Mouse (Mus musculus): ENCODE measurements around the gene Tectb. TPM values are rescaled to one million over a fixed set of nuclear protein-coding genes. Genes with fewer than 3 reads are reported as not detected.
"Not testable (repeated sequence)": the region's sequence is repeated elsewhere in the genome, so short reads cannot be mapped to it uniquely, and the experiment has no call there.

Tectb gene
- total RNA-seq, 2 experiments from 2014 or later, result 0.22 to 1.1 TPM

GRCm38 (mm10) chr19:55165183-55165865, 15.2 kb upstream of the Tectb start:
- DNase-seq (ENCODE audit: low spot score in 2 of 2), result no peak

GRCm38 (mm10) chr19:55165954-55166353, 14.6 kb upstream of the Tectb start:
- no peak for DNase-seq (ENCODE audit: low spot score in 2 of 2)

- no peak for DNase-seq (ENCODE audit: low spot score in 2 of 2)
Observed at GRCm38 (mm10) chr19:55166741-55167140, 13.8 kb upstream of the Tectb start.

GRCm38 (mm10) chr19:55167741-55168140, 12.8 kb upstream of the Tectb start:
- DNase-seq (ENCODE audit: low spot score in 2 of 2), result no peak

- no peak for DNase-seq (ENCODE audit: low spot score in 2 of 2)
Observed at GRCm38 (mm10) chr19:55168360-55168759, 12.2 kb upstream of the Tectb start.

- DNase-seq (ENCODE audit: low spot score in 2 of 2), result not testable (repeated sequence)
Observed at GRCm38 (mm10) chr19:55169236-55169729, 11.2 kb upstream of the Tectb start.

GRCm38 (mm10) chr19:55170399-55170798, 10.1 kb upstream of the Tectb start:
- DNase-seq (ENCODE audit: low spot score in 2 of 2), result no peak

GRCm38 (mm10) chr19:55171585-55171984, 8.9 kb upstream of the Tectb start:
- no peak for DNase-seq (ENCODE audit: low spot score in 2 of 2)

- DNase-seq (ENCODE audit: low spot score in 2 of 2), result no peak
Observed at GRCm38 (mm10) chr19:55177143-55177542, 3.4 kb upstream of the Tectb start.

GRCm38 (mm10) chr19:55184442-55184841, 3.9 kb downstream of the Tectb start:
- no peak for DNase-seq (ENCODE audit: low spot score in 2 of 2)

- no peak for DNase-seq (ENCODE audit: low spot score in 2 of 2)
Observed at GRCm38 (mm10) chr19:55185074-55185473, 4.5 kb downstream of the Tectb start.

- no peak for DNase-seq (ENCODE audit: low spot score in 2 of 2)
Observed at GRCm38 (mm10) chr19:55185651-55186050, 5.1 kb downstream of the Tectb start.

GRCm38 (mm10) chr19:55190065-55190464, 9.5 kb downstream of the Tectb start:
- DNase-seq (ENCODE audit: low spot score in 2 of 2), result no peak

GRCm38 (mm10) chr19:55191596-55191995, 11.1 kb downstream of the Tectb start:
- DNase-seq (ENCODE audit: low spot score in 2 of 2), result no peak

- DNase-seq (ENCODE audit: low spot score in 2 of 2), result no peak
Observed at GRCm38 (mm10) chr19:55192254-55192945, 11.9 kb downstream of the Tectb start.

GRCm38 (mm10) chr19:55193717-55194394, 13.3 kb downstream of the Tectb start:
- DNase-seq (ENCODE audit: low spot score in 2 of 2), result no peak

GRCm38 (mm10) chr19:55194520-55195170, 14.1 kb downstream of the Tectb start:
- DNase-seq (ENCODE audit: low spot score in 2 of 2), result peak in 1 of 2 experiments; percentile 41

- DNase-seq (ENCODE audit: low spot score in 2 of 2), result no peak
Observed at GRCm38 (mm10) chr19:55195574-55195973, 15.0 kb downstream of the Tectb start.

GRCm38 (mm10) chr19:55198303-55198702, 17.8 kb downstream of the Tectb start:
- peak; percentile 59 to 67 for DNase-seq (ENCODE audit: low spot score in 2 of 2)

GRCm38 (mm10) chr19:55206482-55207138, 26.1 kb downstream of the Tectb start:
- DNase-seq (ENCODE audit: low spot score in 2 of 2), result peak in 1 of 2 experiments; percentile 36

- no peak for DNase-seq (ENCODE audit: low spot score in 2 of 2)
Observed at GRCm38 (mm10) chr19:55207205-55207604, 26.7 kb downstream of the Tectb start.
